Mouse (Mus musculus): ENCODE data around the gene Gja10.

The Gja10 gene

GRCm38 (mm10) chr4:32560724-32561554, 41.6 kb downstream of the Gja10 start:
- DNase-seq = no peak

GRCm38 (mm10) chr4:32560246-32560645, 42.3 kb downstream of the Gja10 start:
- DNase-seq = no peak

GRCm38 (mm10) chr4:32555506-32555905, 47.1 kb downstream of the Gja10 start:
- DNase-seq = no peak

GRCm38 (mm10) chr4:32551337-32551736, 51.2 kb downstream of the Gja10 start:
- peak; percentile 24 for DNase-seq

DNA sequence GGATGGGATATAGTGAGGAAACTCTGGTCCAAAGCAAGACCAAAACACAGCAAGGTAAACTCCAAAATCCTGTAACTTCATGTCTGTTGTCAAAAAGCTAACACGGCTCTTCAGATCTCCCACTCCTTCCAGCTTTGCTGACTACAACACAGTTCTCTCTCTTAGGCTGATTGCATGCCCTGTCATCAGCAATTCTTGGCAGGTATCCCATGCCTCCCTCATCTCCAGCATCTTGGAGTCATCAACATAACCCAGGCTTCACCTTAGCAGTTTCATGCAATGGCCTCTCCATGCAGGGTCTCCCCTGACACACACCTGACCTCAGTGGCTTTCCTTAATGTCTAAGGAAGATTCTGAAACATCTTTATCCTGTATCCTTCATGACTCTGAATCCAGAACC, 53.4 kb downstream of the Gja10 start:
- DNase-seq = no peak
